Mouse (Mus musculus) C2C12 (cell line): ENCODE results near the gene Uhrf1bp1l.

Experiments
- CTCF ChIP-seq: IDR thresholded peaks from one replicate; pipeline ENCODE4 v1.5.1; 2011; ENCODE audit not compliant: control insufficient read depth, insufficient read depth, insufficient read length
- MAX ChIP-seq: IDR thresholded peaks from one replicate; pipeline ENCODE4 v1.6.1; 2011; ENCODE audit warnings: mild to moderate bottlenecking, control low read depth
- MYOD1 ChIP-seq: IDR thresholded peaks from one replicate; pipeline ENCODE4 v1.6.1; 2011; ENCODE audit warnings: low read depth; ENCODE audit not compliant: control insufficient read depth, insufficient read length
- MYOG ChIP-seq: IDR thresholded peaks from one replicate; pipeline ENCODE4 v1.6.1; 2011; ENCODE audit not compliant: control insufficient read depth, insufficient read length; ENCODE audit errors: extremely low read depth
- USF1 ChIP-seq: IDR thresholded peaks from one replicate; pipeline ENCODE4 v1.6.1; 2011; ENCODE audit warnings: low read depth, mild to moderate bottlenecking, control low read depth, moderate library complexity

- TF ChIP-seq CTCF (no peak), USF1 (no peak), MYOD1 (no peak), MYOG (no peak), MAX (no peak)
These were observed 852 bp downstream of the Uhrf1bp1l start for GRCm38 (mm10) chr10:89745666-89746020.
